Mouse (Mus musculus) lung, postnatal 0 days (tissue): ENCODE measurements around the gene E4f1. TPM values are rescaled to one million over a fixed set of nuclear protein-coding genes. Genes with fewer than 3 reads are reported as not detected.

Experiments used
- ATAC-seq: fragments of 200-750 bp; cut with Nextera tagmentation; 2 replicates; pipeline ENCODE4 v1.8.0; 2017; ENCODE audit warnings: moderate library complexity
- DNase-seq: peaks from one replicate; pipeline ENCODE4 v3.0.0-alpha.2; 2016; ENCODE audit warnings: low spot score
- H3K27ac ChIP-seq: fragments of 300-500 bp; sonication (generic); 2 replicates; pipeline ENCODE4 v1.5.1; 2014; ENCODE audit warnings: antibody characterized with exemption, mild to moderate bottlenecking, low read length, mixed read lengths
- H3K27me3 ChIP-seq: fragments of 300-500 bp; sonication (generic); replicated peaks from 2 replicates; pipeline ENCODE4 v1.6.1; 2014; ENCODE audit warnings: low read length, mixed read lengths; ENCODE audit not compliant: insufficient read depth
- H3K36me3 ChIP-seq: fragments of 300-500 bp; sonication (generic); 2 replicates; pipeline ENCODE4 v1.6.1; 2014; ENCODE audit warnings: low read length, mixed read lengths; ENCODE audit not compliant: insufficient read depth
- H3K4me1 ChIP-seq: fragments of 300-500 bp; sonication (generic); 2 replicates; pipeline ENCODE4 v1.6.1; 2014; ENCODE audit warnings: antibody characterized with exemption, low read depth, low read length, mixed read lengths; ENCODE audit not compliant: insufficient read depth
- H3K4me2 ChIP-seq: fragments of 300-500 bp; sonication (generic); replicated peaks from 2 replicates; pipeline ENCODE4 v1.6.1; 2014; ENCODE audit warnings: low read depth, mild to moderate bottlenecking, low read length, moderate library complexity, mixed read lengths
- H3K4me3 ChIP-seq: fragments of 300-500 bp; sonication (generic); 2 replicates; pipeline ENCODE4 v1.5.1; 2014; ENCODE audit warnings: low read depth, low read length
- H3K9ac ChIP-seq: fragments of 300-500 bp; sonication (generic); replicated peaks from 2 replicates; pipeline ENCODE4 v1.6.1; 2014; ENCODE audit warnings: low read depth, mild to moderate bottlenecking
- H3K9me3 ChIP-seq: fragments of 300-500 bp; sonication (generic); 2 replicates; pipeline ENCODE4 v1.6.1; 2016; ENCODE audit warnings: low read length, mixed read lengths
- CTCF ChIP-seq: IDR thresholded peaks from 2 replicates; pipeline ENCODE4 v1.5.1; 2016; ENCODE audit warnings: antibody characterized with exemption, mild to moderate bottlenecking
- EP300 ChIP-seq: IDR thresholded peaks from 2 replicates; pipeline ENCODE4 v1.6.1; 2016; ENCODE audit warnings: antibody characterized with exemption, mild to moderate bottlenecking, control low read depth
- WGBS: fragments of 180-500 bp; shearing (Covaris S2); extraction: QIAGEN DNeasy Blood & Tissue Kit; methylation state at CpG from one replicate; pipeline ENCODE4 v1.1.7; 2014; 5-methylcytosine and 5-hydroxymethylcytosine counted together
- polyA plus RNA-seq: library from polyadenylated mRNA; unstranded; fragments of >200 nt; fragmentation: Nextera tagmentation; extraction: Ambion mirVana; gene quantifications from 2 replicates; pipeline ENCODE4 v1.2.1, GENCODE M21; 2015

Gene E4f1
- polyA plus RNA-seq, 1 experiment from 2014 or later = 15.7 TPM

GRCm38 (mm10) chr17:24442632-24443155, 27.4 kb downstream of the E4f1 start, which contains the start of gene Dnase1l2:
Dnase1l2 (minus strand) TSS chr17:24443105.
- no peak within 1 kb of the TSS for H3K27ac ChIP-seq
- ATAC-seq = no peak
- no peak within 1 kb of the TSS for H3K4me3 ChIP-seq
- no peaks in the 10 kb centered on the region for H3K27me3 ChIP-seq
- H3K4me1 ChIP-seq = no peaks in the 10 kb centered on the region
- H3K9ac ChIP-seq = no peak within 1 kb of the TSS
- H3K36me3 ChIP-seq = peaks cover 40% of the 10 kb centered on the region
- H3K9me3 ChIP-seq = no peaks in the 10 kb centered on the region
- no peak within 1 kb of the TSS for H3K4me2 ChIP-seq
- TF ChIP-seq EP300 (no peak), CTCF (no peak)
- WGBS = 69% methylated on average over 7 of the region's 7 CpGs
- no peak for DNase-seq

DNA sequence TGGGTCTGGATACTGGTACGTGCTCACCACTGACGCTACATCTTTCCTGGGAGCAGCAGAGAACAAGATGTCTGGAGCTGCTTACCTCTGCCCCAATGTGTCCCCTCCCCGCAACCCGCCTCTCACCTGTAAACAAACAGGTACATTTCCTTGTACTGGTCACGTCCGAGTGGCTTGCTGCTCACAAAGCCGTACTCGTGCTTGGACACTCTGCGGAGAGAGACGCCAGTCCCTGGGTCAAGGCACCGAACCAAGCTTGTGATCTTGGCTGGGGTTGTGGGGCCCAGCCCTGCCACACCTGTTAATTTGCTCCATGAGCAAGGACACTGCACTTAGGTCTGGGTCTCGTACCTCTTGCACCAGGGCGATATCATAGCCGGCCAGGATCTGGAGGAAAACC, 28.0 kb downstream of the E4f1 start:
- no peak overlapping the region for H3K27ac ChIP-seq

GRCm38 (mm10) chr17:24441148-24441547, 29.0 kb downstream of the E4f1 start:
- peak; percentile 49 for TF ChIP-seq CTCF
- no peak for TF ChIP-seq EP300
- no peaks in the 10 kb centered on the region for H3K4me1 ChIP-seq
- ATAC-seq (no peak), DNase-seq (no peak)
- no peak overlapping the region for H3K27ac ChIP-seq
- WGBS = 60% methylated on average over 2 of the region's 2 CpGs
- no peak overlapping the region for H3K4me2 ChIP-seq
- no peaks in the 10 kb centered on the region for H3K9me3 ChIP-seq
- H3K9ac ChIP-seq = no peak overlapping the region
- H3K36me3 ChIP-seq = peaks cover 35% of the 10 kb centered on the region
- no peak overlapping the region for H3K4me3 ChIP-seq
- H3K27me3 ChIP-seq = no peaks in the 10 kb centered on the region

More for the DNA sequence above, 28.0 kb downstream of the E4f1 start:
- Histone ChIP-seq H3K4me2 (no peak overlapping the region), H3K27me3 (no peaks in the 10 kb centered on the region), H3K4me1 (no peaks in the 10 kb centered on the region), H3K36me3 (peaks cover 41% of the 10 kb centered on the region), H3K9ac (no peak overlapping the region), H3K9me3 (no peaks in the 10 kb centered on the region), H3K4me3 (no peak overlapping the region)
- no peak for ATAC-seq
- WGBS = 77% methylated on average over 14 of the region's 14 CpGs
- TF ChIP-seq CTCF (no peak), EP300 (no peak)
- DNase-seq = no peak

DNA sequence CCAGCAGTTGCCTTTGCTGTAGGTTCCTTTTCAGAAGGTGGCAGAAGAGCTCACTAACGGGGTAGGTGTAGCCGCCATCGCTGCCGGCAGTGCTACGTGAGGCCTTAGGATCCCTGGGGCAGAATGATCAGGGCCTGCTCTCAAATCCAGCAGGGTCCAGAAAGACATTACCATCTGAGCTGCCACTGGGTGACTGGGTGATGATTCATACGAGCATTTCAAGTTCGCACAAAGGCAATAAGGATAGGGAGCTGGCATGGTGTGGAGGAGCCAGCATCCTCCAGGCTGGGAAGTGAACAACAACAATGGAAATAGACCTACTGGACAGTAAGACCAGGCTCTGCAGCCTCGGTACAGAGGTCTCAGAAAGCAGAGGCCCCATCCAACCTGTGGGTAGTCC, 29.7 kb downstream of the E4f1 start:
- TF ChIP-seq CTCF = no peak
- no peak for TF ChIP-seq EP300
- H3K9ac ChIP-seq = no peak overlapping the region
- H3K4me3 ChIP-seq = no peak overlapping the region
- H3K27ac ChIP-seq = no peak overlapping the region
- ATAC-seq (no peak), DNase-seq (no peak)
- no peak overlapping the region for H3K4me2 ChIP-seq
- H3K4me1 ChIP-seq = no peaks in the 10 kb centered on the region
- no peaks in the 10 kb centered on the region for H3K9me3 ChIP-seq
- no peaks in the 10 kb centered on the region for H3K27me3 ChIP-seq
- H3K36me3 ChIP-seq = peaks cover 28% of the 10 kb centered on the region; the same call in 1 of the 2 replicates
- 83% methylated on average over 8 of the region's 8 CpGs for WGBS

GRCm38 (mm10) chr17:24437016-24437415, 33.1 kb downstream of the E4f1 start:
- Histone ChIP-seq H3K4me1 (no peaks in the 10 kb centered on the region), H3K27me3 (no peaks in the 10 kb centered on the region), H3K9ac (no peak overlapping the region), H3K9me3 (no peaks in the 10 kb centered on the region), H3K4me3 (no peak overlapping the region), H3K36me3 (peaks cover 12% of the 10 kb centered on the region; the same call in 1 of the 2 replicates), H3K4me2 (no peak overlapping the region), H3K27ac (no peak overlapping the region)
- TF ChIP-seq CTCF (peak; percentile 81), EP300 (no peak)
- 68% methylated on average over 5 of the region's 5 CpGs for WGBS
- ATAC-seq (peak; percentile 55; the same call in 1 of the 2 replicates), DNase-seq (peak; percentile 72)

GRCm38 (mm10) chr17:24429201-24429983, 40.7 kb downstream of the E4f1 start:
- H3K27ac ChIP-seq = 0 out of 2 replicates have a peak overlapping the region, but pooled peaks have one; percentile 5
- 74% methylated on average over 14 of the region's 14 CpGs for WGBS
- H3K9me3 ChIP-seq = no peaks in the 10 kb centered on the region
- no peaks in the 10 kb centered on the region for H3K27me3 ChIP-seq
- H3K36me3 ChIP-seq = no peaks in the 10 kb centered on the region
- TF ChIP-seq CTCF = no peak
- TF ChIP-seq EP300 = no peak
- no peaks in the 10 kb centered on the region; the same call in 1 of the 2 replicates for H3K4me1 ChIP-seq
- H3K9ac ChIP-seq = no peak overlapping the region
- H3K4me2 ChIP-seq = no peak overlapping the region
- ATAC-seq (no peak), DNase-seq (no peak)
- no peak overlapping the region for H3K4me3 ChIP-seq
